Mouse (Mus musculus) neural tube, embryonic 11.5 days (tissue): ENCODE measurements around the gene Rplp0. TPM values are rescaled to one million over a fixed set of nuclear protein-coding genes. Genes with fewer than 3 reads are reported as not detected.
"Not testable (repeated sequence)": the region's sequence is repeated elsewhere in the genome, so short reads cannot be mapped to it uniquely, and the experiment has no call there.

Experiments
- ATAC-seq: fragments of 200-750 bp; cut with Nextera tagmentation; 2 replicates; pipeline ENCODE4 v1.8.0; 2017; ENCODE audit warnings: moderate number of reproducible peaks, mild to moderate bottlenecking, moderate TSS enrichment, moderate library complexity; ENCODE audit not compliant: insufficient read depth, low FRiP score, low TSS enrichment
- DNase-seq: peaks from one replicate; pipeline ENCODE4 v3.0.0-alpha.2; 2015; ENCODE audit warnings: low spot score
- H3K27ac ChIP-seq: fragments of 300-500 bp; sonication (generic); 2 replicates; pipeline ENCODE4 v1.5.1; 2014; ENCODE audit warnings: low read depth, mild to moderate bottlenecking, low read length
- H3K27me3 ChIP-seq: fragments of 300-500 bp; sonication (generic); 2 replicates; pipeline ENCODE4 v1.6.1; 2014; ENCODE audit warnings: mild to moderate bottlenecking, low read length, mixed read lengths; ENCODE audit not compliant: control insufficient read depth, insufficient read depth
- H3K36me3 ChIP-seq: fragments of 300-500 bp; sonication (generic); 2 replicates; pipeline ENCODE4 v1.6.1; 2014; ENCODE audit warnings: mild to moderate bottlenecking, low read length, moderate library complexity, mixed read lengths; ENCODE audit not compliant: control insufficient read depth, insufficient read depth
- H3K4me1 ChIP-seq: fragments of 300-500 bp; sonication (generic); 2 replicates; pipeline ENCODE4 v1.6.1; 2014; ENCODE audit warnings: low read length, mixed read lengths; ENCODE audit not compliant: control insufficient read depth, insufficient read depth
- H3K4me2 ChIP-seq: fragments of 300-500 bp; sonication (generic); 2 replicates; pipeline ENCODE4 v1.6.1; 2014; ENCODE audit warnings: low read depth, mild to moderate bottlenecking, moderate library complexity
- H3K4me3 ChIP-seq: fragments of 300-500 bp; sonication (generic); 2 replicates; pipeline ENCODE4 v1.5.1; 2014; ENCODE audit warnings: low read depth, low read length
- H3K9ac ChIP-seq: fragments of 300-500 bp; sonication (generic); 2 replicates; pipeline ENCODE4 v1.6.1; 2014; ENCODE audit warnings: mild to moderate bottlenecking, low read length
- H3K9me3 ChIP-seq: fragments of 300-500 bp; sonication (generic); 2 replicates; pipeline ENCODE4 v1.6.1; 2016; ENCODE audit warnings: low read length; ENCODE audit not compliant: control insufficient read depth
- WGBS: fragments of 180-500 bp; shearing (Covaris S2); extraction: QIAGEN DNeasy Blood & Tissue Kit; methylation state at CpG from one replicate; pipeline ENCODE4 v1.1.7; 2014; 5-methylcytosine and 5-hydroxymethylcytosine counted together
- polyA plus RNA-seq: library from polyadenylated mRNA; unstranded; fragments of >200 nt; fragmentation: Nextera tagmentation; extraction: Ambion mirVana; gene quantifications from 2 replicates; pipeline ENCODE4 v1.2.1, GENCODE M21; 2014

Rplp0 gene
- polyA plus RNA-seq, 1 experiment from 2014 or later: 1,266 TPM

DNA sequence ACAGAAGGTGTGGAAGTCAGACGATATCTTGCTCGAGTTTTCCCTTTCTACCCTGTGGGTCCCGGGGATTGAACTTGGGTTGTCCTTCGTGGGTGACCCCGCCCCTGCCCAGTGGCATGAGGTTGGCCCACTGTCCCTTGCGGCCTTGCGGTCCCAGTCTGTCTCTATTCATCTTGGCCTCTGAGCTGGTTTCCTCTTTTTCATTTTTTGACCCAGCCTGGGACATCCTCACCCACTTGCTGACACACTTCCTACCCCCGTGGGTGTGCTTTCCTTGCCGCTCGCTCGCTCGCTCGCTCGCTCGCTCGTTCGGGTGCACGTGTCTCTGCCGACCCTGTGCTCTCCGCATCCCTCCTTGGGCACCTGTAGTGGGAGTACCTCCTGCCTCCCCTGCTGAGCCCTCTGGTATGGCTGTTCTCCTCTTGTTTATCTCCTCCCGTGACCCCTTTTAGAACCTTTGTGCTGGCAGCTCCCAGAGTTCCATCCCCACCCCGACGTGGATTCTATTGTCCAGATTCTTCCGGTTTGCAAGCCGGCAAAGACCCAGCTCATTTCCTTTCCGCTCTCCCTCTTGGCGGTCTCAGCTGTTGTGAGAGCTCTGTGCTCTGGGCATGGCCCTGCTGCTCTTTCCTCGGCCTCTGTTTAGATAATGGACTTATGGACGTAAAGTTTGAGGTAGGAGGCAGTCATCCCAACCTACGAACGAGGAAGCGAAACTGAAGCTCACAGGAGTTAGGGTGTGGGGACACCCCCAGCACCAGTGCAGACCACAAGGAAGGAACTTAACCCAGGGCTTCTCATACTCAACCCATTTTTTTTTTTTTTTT, 43.0 kb upstream of the Rplp0 start:
- Histone ChIP-seq H3K4me2 (no peak overlapping the region), H3K27me3 (no peaks in the 10 kb centered on the region), H3K36me3 (no peaks in the 10 kb centered on the region), H3K4me1 (0 out of 2 replicates have a peak, but pooled peaks cover 4% of the 10 kb centered on the region), H3K4me3 (no peak overlapping the region), H3K9ac (no peak overlapping the region), H3K27ac (no peak overlapping the region), H3K9me3 (no peaks in the 10 kb centered on the region)
- ATAC-seq (no peak), DNase-seq (no peak)
- 87% methylated on average over 32 of the region's 32 CpGs for whole genome bisulfite sequencing

GRCm38 (mm10) chr5:115516908-115517307, 42.4 kb upstream of the Rplp0 start:
- WGBS: 91% methylated on average over 7 of the region's 7 CpGs
- ATAC-seq (no peak), DNase-seq (no peak)
- no peaks in the 10 kb centered on the region for H3K9me3 ChIP-seq
- H3K4me1 ChIP-seq: no peaks in the 10 kb centered on the region
- no peak overlapping the region for H3K4me2 ChIP-seq
- no peak overlapping the region for H3K9ac ChIP-seq
- no peaks in the 10 kb centered on the region for H3K27me3 ChIP-seq
- H3K36me3 ChIP-seq: no peaks in the 10 kb centered on the region
- H3K4me3 ChIP-seq: no peak overlapping the region
- H3K27ac ChIP-seq: no peak overlapping the region

DNA sequence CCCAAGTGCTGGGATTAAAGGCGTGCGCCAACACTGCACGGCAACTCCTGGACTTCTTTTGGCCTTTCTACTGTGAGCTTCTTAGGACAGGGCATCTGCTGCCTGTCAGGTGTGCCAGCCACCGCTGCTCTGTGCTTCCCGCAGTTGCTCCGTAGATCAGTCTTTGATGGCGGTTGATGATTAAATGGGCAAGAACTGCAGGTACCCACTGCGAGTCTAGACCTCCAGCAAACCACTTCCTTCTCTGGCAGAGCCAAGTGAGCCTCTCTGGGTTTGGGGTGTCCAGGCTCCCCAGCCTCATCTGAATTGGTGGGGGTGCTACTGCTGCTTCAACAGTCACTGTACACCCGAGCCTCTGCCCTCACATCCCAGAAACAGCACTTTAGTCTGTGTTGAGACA, 41.8 kb upstream of the Rplp0 start:
- Histone ChIP-seq H3K4me3 (no peak overlapping the region), H3K27me3 (no peaks in the 10 kb centered on the region), H3K9ac (no peak overlapping the region), H3K27ac (no peak overlapping the region), H3K36me3 (no peaks in the 10 kb centered on the region), H3K4me1 (no peaks in the 10 kb centered on the region), H3K4me2 (no peak overlapping the region), H3K9me3 (no peaks in the 10 kb centered on the region)
- DNase-seq (no peak), ATAC-seq (no peak)
- WGBS: 92% methylated on average over 9 of the region's 9 CpGs

DNA sequence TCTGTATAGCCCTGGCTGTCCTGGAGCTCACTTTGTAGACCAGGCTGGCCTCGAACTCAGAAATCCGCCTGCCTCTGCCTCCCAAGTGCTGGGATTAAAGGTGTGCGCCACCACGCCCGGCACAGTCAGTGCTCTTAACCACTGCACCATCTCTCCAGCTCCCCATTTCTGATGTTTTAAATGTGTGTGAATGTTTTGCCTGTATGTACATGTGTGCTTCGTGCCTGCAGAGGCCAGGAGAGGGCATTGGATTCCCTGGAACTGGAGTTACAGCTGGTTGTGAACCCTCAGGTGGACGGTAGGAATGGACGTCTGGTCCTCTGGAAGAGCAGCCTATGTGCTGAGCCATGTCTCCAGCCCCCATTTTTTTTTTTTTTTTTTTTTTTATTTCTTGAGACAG, 41.1 kb upstream of the Rplp0 start:
- not testable (repeated sequence) for H3K4me1 ChIP-seq, H3K27ac ChIP-seq, H3K4me3 ChIP-seq, H3K4me2 ChIP-seq, H3K9me3 ChIP-seq, DNase-seq, H3K36me3 ChIP-seq, H3K27me3 ChIP-seq, ATAC-seq, H3K9ac ChIP-seq
- over 99% methylated on average over 7 of the region's 8 CpGs for WGBS

DNA sequence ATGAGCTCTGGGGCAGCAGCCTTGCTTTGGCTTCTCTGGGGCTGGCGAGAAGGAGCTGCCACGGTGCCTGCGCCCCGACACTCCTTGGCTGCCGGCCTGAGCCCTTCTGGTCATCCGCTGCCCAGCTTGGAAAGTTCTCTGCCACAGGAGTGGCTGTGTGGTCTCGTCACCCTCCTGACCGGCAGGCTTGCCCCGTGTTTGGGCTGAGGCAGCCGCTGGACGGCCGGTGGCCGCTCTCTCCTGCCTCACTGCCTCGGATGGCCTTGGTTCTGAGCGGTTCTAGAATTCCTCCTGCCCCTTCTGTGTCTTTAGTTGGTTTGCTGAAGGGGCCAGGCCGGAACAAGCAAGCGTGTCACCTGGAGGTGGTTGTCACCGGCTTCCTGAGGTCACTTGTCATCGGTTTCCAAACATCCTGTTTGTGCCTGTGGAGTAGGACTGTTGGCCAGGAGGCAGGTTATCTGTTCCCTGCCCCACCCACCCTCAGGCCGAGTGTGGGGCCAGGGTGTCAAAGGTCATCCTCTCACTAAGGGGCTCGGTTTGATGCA, 38.9 kb upstream of the Rplp0 start:
- Histone ChIP-seq H3K4me2 (no peak overlapping the region), H3K9me3 (no peaks in the 10 kb centered on the region), H3K9ac (no peak overlapping the region; the same call in 1 of the 2 replicates), H3K27me3 (no peaks in the 10 kb centered on the region), H3K4me1 (peaks cover 18% of the 10 kb centered on the region), H3K27ac (no peak overlapping the region), H3K36me3 (no peaks in the 10 kb centered on the region), H3K4me3 (no peak overlapping the region)
- no peak for DNase-seq
- 72% methylated on average over 21 of the region's 21 CpGs for WGBS
- ATAC-seq: no peak

- no peak for DNase-seq
- H3K4me3 ChIP-seq: no peak overlapping the region
- no peaks in the 10 kb centered on the region for H3K9me3 ChIP-seq
- H3K9ac ChIP-seq: no peak overlapping the region
- no peak overlapping the region for H3K4me2 ChIP-seq
- WGBS: 65% methylated on average over 20 of the region's 21 CpGs
- 0 out of 2 replicates have a peak overlapping the region, but pooled peaks have one; percentile 49 for H3K27ac ChIP-seq
- no peaks in the 10 kb centered on the region for H3K27me3 ChIP-seq
- peaks cover 18% of the 10 kb centered on the region for H3K4me1 ChIP-seq
- no peaks in the 10 kb centered on the region for H3K36me3 ChIP-seq
- no peak for ATAC-seq
Measured at GRCm38 (mm10) chr5:115521553-115522461, 37.5 kb upstream of the Rplp0 start.

- H3K4me3 ChIP-seq: no peak overlapping the region
- peaks cover 18% of the 10 kb centered on the region for H3K4me1 ChIP-seq
- no peak overlapping the region for H3K9ac ChIP-seq
- WGBS: 81% methylated on average over 4 of the region's 4 CpGs
- no peak overlapping the region for H3K27ac ChIP-seq
- ATAC-seq (no peak), DNase-seq (no peak)
- H3K27me3 ChIP-seq: no peaks in the 10 kb centered on the region
- H3K4me2 ChIP-seq: no peak overlapping the region
- H3K36me3 ChIP-seq: no peaks in the 10 kb centered on the region
- no peaks in the 10 kb centered on the region for H3K9me3 ChIP-seq
Measured at GRCm38 (mm10) chr5:115522531-115522930, 36.7 kb upstream of the Rplp0 start.

GRCm38 (mm10) chr5:115522981-115523499, 36.2 kb upstream of the Rplp0 start:
- no peaks in the 10 kb centered on the region for H3K9me3 ChIP-seq
- H3K9ac ChIP-seq: no peak overlapping the region
- H3K36me3 ChIP-seq: no peaks in the 10 kb centered on the region
- WGBS: 72% methylated on average over 15 of the region's 15 CpGs
- H3K4me1 ChIP-seq: peaks cover 18% of the 10 kb centered on the region
- H3K27ac ChIP-seq: no peak overlapping the region
- DNase-seq: no peak
- no peaks in the 10 kb centered on the region for H3K27me3 ChIP-seq
- no peak overlapping the region for H3K4me2 ChIP-seq
- H3K4me3 ChIP-seq: no peak overlapping the region
- ATAC-seq: no peak
